In genomic region chr11:52703391-52703790, GRCm38 (mm10) we compare ENCODE assay signal across 23 mouse cellular contexts.
DNase-seq lines count a peak whose midpoint lies in the region; ATAC-seq and TF ChIP-seq lines count a peak whose summit lies in the region.
"Had no signal": no experiment of that assay in that cellular context is flagged by ENCODE, and none has a peak within 500 bp of the region (broad histone marks: within the 10 kb centered on the region; RNA-seq: fewer than 3 reads in every experiment).

No protein-coding gene starts in this region.

- intact Hi-C loops in left cerebral cortex, postnatal 14 days (cut with DNase I): no loop called here

- 60% methylated on average over 4 of the region's 4 CpGs for WGBS in lung, adult 2 months
- 92% methylated on average over 4 of the region's 4 CpGs for WGBS in hindbrain, embryonic 11.5 days

- ATAC-seq in megakaryocyte, adult 5-6 weeks (ENCODE audit: poor library complexity, severe bottlenecking): peak; percentile 82
- ATAC-seq in hindbrain, embryonic 11.5 days (ENCODE audit: low FRiP score): no peak
- ATAC-seq: activated CD4-positive, CD25-positive, alpha-beta regulatory T cell, adult 4 months; forebrain, embryonic 14.5 days; hindbrain, embryonic 16.5 days; inflammation-experienced regulatory T-cells, adult 6 months; Patski had no signal

- H3K4me3 ChIP-seq in lung, adult 2 months (replicated peaks; ENCODE audit: extremely low read depth, low read depth, low read length): no peak overlapping the region
- no peak overlapping the region for H3K4me3 ChIP-seq in hindbrain, embryonic 11.5 days (ENCODE audit: low read depth, low read length)
- H3K4me3 ChIP-seq: embryonic facial prominence, embryonic 10.5 days; forebrain, embryonic 10.5 days; gastrocnemius, adult 2 months; heart, embryonic 13.5 days; hindbrain, embryonic 12.5 days had no signal

- no peaks in the 10 kb centered on the region for H3K4me1 ChIP-seq in lung, adult 2 months (ENCODE audit: control insufficient read depth, insufficient read depth, low read length)
- no peaks in the 10 kb centered on the region for H3K4me1 ChIP-seq in hindbrain, embryonic 11.5 days (replicated peaks; ENCODE audit: control insufficient read depth, insufficient read depth, low read length)
- H3K4me1 ChIP-seq: embryonic facial prominence, embryonic 10.5 days; forebrain, embryonic 10.5 days; heart, embryonic 13.5 days; hindbrain, embryonic 12.5 days had no signal

- no peaks in the 10 kb centered on the region for H3K9me3 ChIP-seq in hindbrain, embryonic 11.5 days (ENCODE audit: control insufficient read depth, low read length)
- H3K9me3 ChIP-seq: embryonic facial prominence, embryonic 10.5 days; forebrain, embryonic 10.5 days; heart, embryonic 13.5 days; hindbrain, embryonic 12.5 days had no signal

- TF ChIP-seq CTCF in lung, adult 2 months (IDR thresholded peaks at IDR 0.05; ENCODE audit: insufficient read depth, low read length): no peak

- no peak overlapping the region for H3K27ac ChIP-seq in hindbrain, embryonic 11.5 days (ENCODE audit: low read depth, low read length)
- H3K27ac ChIP-seq: embryonic facial prominence, embryonic 10.5 days; forebrain, embryonic 10.5 days; gastrocnemius, adult 2 months; heart, embryonic 13.5 days; hindbrain, embryonic 12.5 days had no signal

- TF ChIP-seq POLR2A in lung, adult 2 months (IDR thresholded peaks at IDR 0.05; ENCODE audit: borderline replicate concordance, extremely low read depth, low read depth, low read length): no peak

- H3K4me2 ChIP-seq in hindbrain, embryonic 11.5 days (replicated peaks; ENCODE audit: low read depth, low read length): no peak overlapping the region
- H3K4me2 ChIP-seq: heart, embryonic 13.5 days; hindbrain, embryonic 12.5 days had no signal

- H3K27me3 ChIP-seq in hindbrain, embryonic 11.5 days (ENCODE audit: control insufficient read depth, insufficient read depth, low read length): no peaks in the 10 kb centered on the region
- H3K27me3 ChIP-seq: heart, embryonic 13.5 days; hindbrain, embryonic 12.5 days had no signal

- peak; percentile 28 for DNase-seq in adrenal gland, postnatal 10 days
- DNase-seq in adrenal gland, postnatal 4 days (ENCODE audit: low spot score in 2 of 2): no peak
- peak; percentile 3 to 36 for DNase-seq in lung, adult 18-20 months
- DNase-seq in lung, adult 2 months: no peak
- DNase-seq in gonadal fat pad, adult 2 months (ENCODE audit: low read depth): peak; percentile 28
- no peak for DNase-seq in hindbrain, embryonic 11.5 days (ENCODE audit: low spot score)
- no peak for DNase-seq in left cerebral cortex, postnatal 14 days (ENCODE audit: low spot score in 2 of 2)
- DNase-seq: cerebellum, adult 18-20 months; cerebellum, postnatal 10 days; gastrocnemius, adult 2 months; gastrocnemius, postnatal 25 days; heart, adult 11 months; heart, postnatal 36 days had no signal

- H3K9ac ChIP-seq in hindbrain, embryonic 11.5 days (ENCODE audit: low read depth, low read length): no peak overlapping the region
- H3K9ac ChIP-seq: heart, embryonic 13.5 days; hindbrain, embryonic 12.5 days had no signal

- no peaks in the 10 kb centered on the region for H3K36me3 ChIP-seq in hindbrain, embryonic 11.5 days (ENCODE audit: control insufficient read depth, insufficient read depth, low read length)
- H3K36me3 ChIP-seq: embryonic facial prominence, embryonic 10.5 days; forebrain, embryonic 10.5 days; heart, embryonic 13.5 days; hindbrain, embryonic 12.5 days had no signal

Comparison
In these comparisons a context has a peak if more than half of its experiments do, and no peak if none do; other contexts are left out.
1. DNase-seq: peak in adrenal gland, postnatal 10 days (single experiment), lung, adult 18-20 months (2 of 2) and gonadal fat pad, adult 2 months (single experiment); none in adrenal gland, postnatal 4 days (0 of 2), lung, adult 2 months (single experiment), hindbrain, embryonic 11.5 days (single experiment) and left cerebral cortex, postnatal 14 days (0 of 2).